Mouse (Mus musculus) embryonic fibroblast, embryonic 13.5 days (primary cell): ENCODE measurements around the gene Map4k4. TPM values are rescaled to one million over a fixed set of nuclear protein-coding genes. Genes with fewer than 3 reads are reported as not detected.

Experiments used
- H3K27ac ChIP-seq: 2 replicates; pipeline ENCODE4 v1.5.1; 2012; ENCODE audit warnings: low read length, control low read depth, inconsistent platforms; ENCODE audit not compliant: insufficient read depth
- H3K4me1 ChIP-seq: 2 replicates; pipeline ENCODE4 v1.6.1; 2011; ENCODE audit warnings: low read length; ENCODE audit not compliant: control insufficient read depth, insufficient read depth
- H3K4me3 ChIP-seq: 2 replicates; pipeline ENCODE4 v1.5.1; 2011; ENCODE audit warnings: mild to moderate bottlenecking, control low read depth, low read length; ENCODE audit not compliant: insufficient read depth
- CTCF ChIP-seq: IDR thresholded peaks from 2 replicates; pipeline ENCODE4 v1.5.1; 2011; ENCODE audit warnings: mild to moderate bottlenecking, control low read depth, low read length, moderate library complexity, borderline replicate concordance; ENCODE audit not compliant: insufficient read depth
- POLR2A ChIP-seq: IDR thresholded peaks from 2 replicates; pipeline ENCODE4 v1.6.1; 2011; ENCODE audit warnings: low read depth, mild to moderate bottlenecking, control low read depth, low read length, moderate library complexity
- polyA plus RNA-seq: library from polyadenylated mRNA; stranded (reverse); fragments of >200 nt; gene quantifications from 2 replicates; pipeline ENCODE4 v1.2.4, GENCODE M21; 2011; ENCODE audit warnings: low read depth; ENCODE audit not compliant: missing spikeins, insufficient read length

The Map4k4 gene
- polyA plus RNA-seq, 1 experiment = 259 TPM

GRCm38 (mm10) chr1:39942935-39943334 lies 42.2 kb downstream of the Map4k4 start:
- peaks cover 43% of the 10 kb centered on the region for H3K4me1 ChIP-seq
- H3K27ac ChIP-seq = no peak overlapping the region
- TF ChIP-seq CTCF = no peak
- no peak for TF ChIP-seq POLR2A
- no peak overlapping the region for H3K4me3 ChIP-seq

- no peak overlapping the region for H3K4me3 ChIP-seq
- no peak for TF ChIP-seq CTCF
- TF ChIP-seq POLR2A = no peak
- peaks cover 50% of the 10 kb centered on the region for H3K4me1 ChIP-seq
- H3K27ac ChIP-seq = no peak overlapping the region
Observed at GRCm38 (mm10) chr1:39944306-39944971, 43.7 kb downstream of the Map4k4 start.

- Histone ChIP-seq H3K4me1 (peaks cover 50% of the 10 kb centered on the region), H3K27ac (no peak overlapping the region), H3K4me3 (no peak overlapping the region)
- TF ChIP-seq CTCF = no peak
- no peak for TF ChIP-seq POLR2A
Observed at GRCm38 (mm10) chr1:39944972-39945323, 44.2 kb downstream of the Map4k4 start.

GRCm38 (mm10) chr1:39946391-39946790 lies 45.7 kb downstream of the Map4k4 start:
- Histone ChIP-seq H3K27ac (no peak overlapping the region), H3K4me3 (no peak overlapping the region), H3K4me1 (peaks cover 41% of the 10 kb centered on the region)
- no peak for TF ChIP-seq POLR2A
- no peak for TF ChIP-seq CTCF

GRCm38 (mm10) chr1:39947179-39947578 lies 46.5 kb downstream of the Map4k4 start:
- Histone ChIP-seq H3K4me1 (peaks cover 33% of the 10 kb centered on the region), H3K4me3 (no peak overlapping the region), H3K27ac (no peak overlapping the region)
- TF ChIP-seq POLR2A (no peak), CTCF (no peak)

- TF ChIP-seq CTCF (no peak), POLR2A (no peak)
- Histone ChIP-seq H3K4me1 (peaks cover 26% of the 10 kb centered on the region), H3K27ac (no peak overlapping the region), H3K4me3 (no peak overlapping the region)
Observed at GRCm38 (mm10) chr1:39947701-39948359, 47.1 kb downstream of the Map4k4 start.

- TF ChIP-seq CTCF = no peak
- no peak for TF ChIP-seq POLR2A
- Histone ChIP-seq H3K4me1 (peaks cover 18% of the 10 kb centered on the region), H3K4me3 (no peak overlapping the region), H3K27ac (no peak overlapping the region)
Observed at GRCm38 (mm10) chr1:39949205-39949604, 48.5 kb downstream of the Map4k4 start.

GRCm38 (mm10) chr1:39949790-39950462 lies 49.2 kb downstream of the Map4k4 start:
- H3K4me1 ChIP-seq = peaks cover 15% of the 10 kb centered on the region

GRCm38 (mm10) chr1:39950590-39950989 lies 49.9 kb downstream of the Map4k4 start:
- Histone ChIP-seq H3K27ac (no peak overlapping the region), H3K4me1 (peaks cover 11% of the 10 kb centered on the region), H3K4me3 (no peak overlapping the region)
- TF ChIP-seq POLR2A = no peak
- no peak for TF ChIP-seq CTCF

More at GRCm38 (mm10) chr1:39949790-39950462, 49.2 kb downstream of the Map4k4 start:
- H3K4me3 ChIP-seq = no peak overlapping the region
- TF ChIP-seq CTCF (no peak), POLR2A (no peak)
- H3K27ac ChIP-seq = no peak overlapping the region

- Histone ChIP-seq H3K4me1 (peaks cover 3% of the 10 kb centered on the region), H3K4me3 (no peak overlapping the region), H3K27ac (no peak overlapping the region)
- no peak for TF ChIP-seq CTCF
- TF ChIP-seq POLR2A = no peak
Observed at GRCm38 (mm10) chr1:39954652-39955051, 53.9 kb downstream of the Map4k4 start.
